Mouse (Mus musculus): Measurements from ENCODE around the gene Tfb1m. TPM values are rescaled to one million over a fixed set of nuclear protein-coding genes. Genes with fewer than 3 reads are reported as not detected.

Tfb1m gene
- polyA plus RNA-seq, 1 experiment from 2014 or later: 20.4 TPM

- ATAC-seq (ENCODE audit: insufficient number of reproducible peaks, low FRiP score): no peak
- H3K9ac ChIP-seq: no peak overlapping the region
- H3K9me3 ChIP-seq (replicated peaks): no peaks in the 10 kb centered on the region
- no peak overlapping the region for H3K4me2 ChIP-seq
- 76% methylated on average over 11 of the region's 11 CpGs for WGBS
- no peaks in the 10 kb centered on the region for H3K4me1 ChIP-seq (replicated peaks)
- no peak overlapping the region for H3K27ac ChIP-seq (ENCODE audit: poor library complexity, severe bottlenecking)
- no peak overlapping the region for H3K4me3 ChIP-seq
- H3K36me3 ChIP-seq: no peaks in the 10 kb centered on the region
- no peaks in the 10 kb centered on the region for H3K27me3 ChIP-seq (replicated peaks)
Measured at GRCm38 (mm10) chr17:3490216-3490895, 67.2 kb downstream of the Tfb1m start.

GRCm38 (mm10) chr17:3487721-3488601 is 69.6 kb downstream of the Tfb1m start:
- no peaks in the 10 kb centered on the region for H3K36me3 ChIP-seq
- H3K9ac ChIP-seq: no peak overlapping the region
- no peak overlapping the region for H3K27ac ChIP-seq (ENCODE audit: poor library complexity, severe bottlenecking)
- no peak overlapping the region for H3K4me2 ChIP-seq
- ATAC-seq (ENCODE audit: insufficient number of reproducible peaks, low FRiP score): no peak
- no peak overlapping the region for H3K4me3 ChIP-seq
- H3K9me3 ChIP-seq (replicated peaks): no peaks in the 10 kb centered on the region
- 71% methylated on average over 12 of the region's 12 CpGs for WGBS
- no peaks in the 10 kb centered on the region for H3K27me3 ChIP-seq (replicated peaks)
- no peaks in the 10 kb centered on the region for H3K4me1 ChIP-seq (replicated peaks)

- H3K9ac ChIP-seq: no peak overlapping the region
- no peak overlapping the region for H3K27ac ChIP-seq (ENCODE audit: poor library complexity, severe bottlenecking)
- H3K9me3 ChIP-seq (replicated peaks): no peaks in the 10 kb centered on the region
- no peak for ATAC-seq (ENCODE audit: insufficient number of reproducible peaks, low FRiP score)
- H3K36me3 ChIP-seq: no peaks in the 10 kb centered on the region
- no peak overlapping the region for H3K4me3 ChIP-seq
- H3K27me3 ChIP-seq (replicated peaks): no peaks in the 10 kb centered on the region
- WGBS: 86% methylated on average over 4 of the region's 4 CpGs
- no peak overlapping the region for H3K4me2 ChIP-seq
- H3K4me1 ChIP-seq (replicated peaks): no peaks in the 10 kb centered on the region
Measured at GRCm38 (mm10) chr17:3487211-3487610, 70.4 kb downstream of the Tfb1m start.

GRCm38 (mm10) chr17:3485851-3486250 is 71.7 kb downstream of the Tfb1m start:
- Histone ChIP-seq H3K27ac (ENCODE audit: poor library complexity, severe bottlenecking) (no peak overlapping the region), H3K27me3 (replicated peaks) (no peaks in the 10 kb centered on the region), H3K36me3 (no peaks in the 10 kb centered on the region), H3K4me3 (no peak overlapping the region), H3K4me1 (replicated peaks) (no peaks in the 10 kb centered on the region), H3K9me3 (replicated peaks) (no peaks in the 10 kb centered on the region), H3K9ac (no peak overlapping the region), H3K4me2 (no peak overlapping the region)
- no peak for ATAC-seq (ENCODE audit: insufficient number of reproducible peaks, low FRiP score)
- WGBS: 66% methylated on average over 7 of the region's 7 CpGs

GRCm38 (mm10) chr17:3483091-3483490 is 74.5 kb downstream of the Tfb1m start:
- Histone ChIP-seq H3K9me3 (replicated peaks) (no peaks in the 10 kb centered on the region), H3K4me2 (no peak overlapping the region), H3K4me1 (replicated peaks) (no peaks in the 10 kb centered on the region), H3K4me3 (no peak overlapping the region), H3K9ac (no peak overlapping the region), H3K36me3 (no peaks in the 10 kb centered on the region), H3K27me3 (replicated peaks) (no peaks in the 10 kb centered on the region), H3K27ac (ENCODE audit: poor library complexity, severe bottlenecking) (no peak overlapping the region)
- ATAC-seq (ENCODE audit: insufficient number of reproducible peaks, low FRiP score): no peak
- WGBS: 85% methylated on average over 8 of the region's 8 CpGs

- no peaks in the 10 kb centered on the region for H3K36me3 ChIP-seq
- no peaks in the 10 kb centered on the region for H3K9me3 ChIP-seq (replicated peaks)
- no peak overlapping the region for H3K9ac ChIP-seq
- H3K4me1 ChIP-seq (replicated peaks): no peaks in the 10 kb centered on the region
- ATAC-seq (ENCODE audit: insufficient number of reproducible peaks, low FRiP score): no peak
- H3K4me2 ChIP-seq: no peak overlapping the region
- H3K27me3 ChIP-seq (replicated peaks): no peaks in the 10 kb centered on the region
- no peak overlapping the region for H3K4me3 ChIP-seq
- H3K27ac ChIP-seq (ENCODE audit: poor library complexity, severe bottlenecking): no peak overlapping the region
- WGBS: 55% methylated on average over 7 of the region's 7 CpGs
Measured at GRCm38 (mm10) chr17:3481576-3482575, 75.7 kb downstream of the Tfb1m start.

- H3K4me1 ChIP-seq (replicated peaks): no peaks in the 10 kb centered on the region
- no peak overlapping the region for H3K4me3 ChIP-seq
- no peaks in the 10 kb centered on the region for H3K27me3 ChIP-seq (replicated peaks)
- no peak overlapping the region for H3K9ac ChIP-seq
- 53% methylated on average over 2 of the region's 2 CpGs for WGBS
- no peaks in the 10 kb centered on the region for H3K36me3 ChIP-seq
- H3K4me2 ChIP-seq: no peak overlapping the region
- no peaks in the 10 kb centered on the region for H3K9me3 ChIP-seq (replicated peaks)
- H3K27ac ChIP-seq (ENCODE audit: poor library complexity, severe bottlenecking): no peak overlapping the region
- no peak for ATAC-seq (ENCODE audit: insufficient number of reproducible peaks, low FRiP score)
Measured at GRCm38 (mm10) chr17:3476546-3476945, 81.0 kb downstream of the Tfb1m start.

GRCm38 (mm10) chr17:3472018-3472417 is 85.6 kb downstream of the Tfb1m start:
- Histone ChIP-seq H3K4me3 (no peak overlapping the region), H3K4me1 (replicated peaks) (no peaks in the 10 kb centered on the region), H3K4me2 (no peak overlapping the region), H3K9ac (no peak overlapping the region), H3K36me3 (no peaks in the 10 kb centered on the region), H3K9me3 (replicated peaks) (no peaks in the 10 kb centered on the region), H3K27ac (ENCODE audit: poor library complexity, severe bottlenecking) (no peak overlapping the region), H3K27me3 (replicated peaks) (no peaks in the 10 kb centered on the region)
- ATAC-seq (ENCODE audit: insufficient number of reproducible peaks, low FRiP score): no peak
- 84% methylated on average over 6 of the region's 6 CpGs for WGBS

Other genes starting within 250 kb of the Tfb1m start
- 4.4 and 5.6 TPM in 2 replicates for gene Tiam2, start 231.2 kb downstream of the Tfb1m start, polyA plus RNA-seq (2016; fragmentation: Nextera tagmentation; extraction: Ambion mirVana)
- gene Cldn20, start 25.2 kb downstream of the Tfb1m start, polyA plus RNA-seq (2016; fragmentation: Nextera tagmentation; extraction: Ambion mirVana): 0.51 TPM in 1 of 2 replicates, not detected in the other
- gene Nox3, start 138.5 kb upstream of the Tfb1m start, polyA plus RNA-seq (2016; fragmentation: Nextera tagmentation; extraction: Ambion mirVana): not detected in 2 replicates